Mouse (Mus musculus) cerebral cortex, adult 2 months (tissue): ENCODE results near the gene Pycr1.

ENCODE experiments used
- WGBS: fragments of 180-500 bp; shearing (Covaris S2); methylation state at CpG from one replicate; pipeline ENCODE4 v1.1.7; 2018; 5-methylcytosine and 5-hydroxymethylcytosine counted together

Pycr1 gene

DNA sequence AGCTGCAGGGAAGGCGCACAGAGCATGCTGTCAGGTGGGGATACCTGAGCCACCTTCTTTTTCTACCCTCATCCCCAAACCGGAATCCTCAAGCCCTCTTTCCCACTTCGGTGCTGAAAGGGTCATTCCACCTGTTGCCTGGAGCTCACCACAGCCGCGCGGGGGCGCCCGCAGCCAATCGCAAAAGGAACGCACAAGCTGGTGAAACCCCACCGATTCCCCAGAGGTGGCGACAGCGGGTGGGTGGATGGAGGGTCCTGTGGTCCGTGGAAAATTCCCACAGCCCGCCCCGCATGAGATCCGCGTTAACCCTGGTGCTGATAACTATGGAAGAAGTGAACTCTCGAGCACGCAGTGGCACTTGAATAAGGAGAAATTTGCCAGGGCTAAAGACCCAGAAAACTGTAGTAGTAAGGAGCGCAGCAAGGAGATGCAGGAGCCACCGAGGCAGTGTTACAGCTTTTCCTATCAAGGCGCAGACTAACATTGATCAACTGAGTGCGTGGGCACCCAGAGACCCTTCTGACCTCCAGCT, 15.4 kb upstream of the Pycr1 start:
- WGBS, result 3% methylated on average over 24 of the region's 24 CpGs

GRCm38 (mm10) chr11:120657301-120657700, 13.7 kb upstream of the Pycr1 start:
- WGBS, result 94% methylated on average over 4 of the region's 4 CpGs

DNA sequence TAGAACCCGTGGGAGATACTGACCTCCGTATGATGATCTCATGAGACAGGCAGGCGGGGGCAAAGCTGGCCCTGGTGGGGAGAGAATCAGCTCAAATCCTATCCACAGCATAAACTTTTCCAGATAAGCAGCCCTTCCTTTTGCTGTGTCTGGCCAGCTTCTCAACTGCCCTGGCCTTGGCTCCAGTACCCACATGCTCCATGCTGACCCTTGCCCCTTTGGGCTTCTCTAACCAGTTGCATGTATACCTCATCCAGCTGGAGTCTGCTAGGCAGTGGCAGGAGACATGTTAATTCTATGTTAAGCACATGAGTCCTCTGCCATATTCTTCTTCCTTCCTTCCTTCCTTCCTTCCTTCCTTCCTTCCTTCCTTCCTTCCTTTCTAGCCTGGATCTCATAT, 11.2 kb upstream of the Pycr1 start:
- WGBS, result 91% methylated on average over 3 of the region's 3 CpGs

DNA sequence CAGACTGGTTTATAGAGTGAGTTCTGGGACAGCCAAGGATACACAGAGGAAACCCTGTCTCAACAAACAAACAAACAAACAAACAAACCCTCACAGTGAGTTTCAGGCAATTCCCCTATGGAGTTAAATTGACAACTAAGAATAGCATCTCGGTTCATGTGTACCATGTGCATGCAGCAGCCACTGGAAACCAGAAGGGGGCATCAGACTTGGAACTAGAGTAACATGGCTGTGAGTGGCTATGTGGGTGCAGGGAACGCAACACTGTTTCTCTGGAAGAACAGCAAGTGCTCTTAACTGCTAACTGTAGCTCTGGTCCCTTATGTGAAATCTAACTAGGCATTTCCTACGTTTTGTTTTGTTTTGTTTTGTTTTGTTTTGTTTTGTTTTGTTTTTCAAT, 8.3 kb upstream of the Pycr1 start:
- WGBS, result 68% methylated on average over 3 of the region's 3 CpGs

DNA sequence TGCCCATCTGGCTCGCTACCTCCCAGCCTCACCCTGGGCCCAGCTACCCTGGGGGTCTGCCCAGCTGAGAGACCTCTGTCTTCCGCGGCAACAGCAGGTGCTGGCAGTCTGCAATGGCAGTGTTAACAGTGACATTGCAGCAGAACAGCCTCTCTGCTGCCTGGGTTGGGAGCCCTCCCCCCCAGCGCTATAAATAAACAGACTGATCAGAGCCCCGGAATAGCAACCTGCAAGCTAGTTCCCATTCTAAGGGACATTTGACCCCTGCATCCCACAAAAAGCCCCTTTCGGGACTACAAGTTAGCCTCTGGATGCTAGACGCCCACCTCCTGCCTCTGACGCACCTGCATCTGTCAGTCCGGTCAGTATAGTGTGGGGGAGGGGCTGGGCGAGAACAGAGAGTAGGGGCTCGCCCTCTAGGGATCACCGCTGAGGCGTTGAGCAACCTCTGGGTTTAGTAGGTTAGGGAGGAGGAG, 4.5 kb upstream of the Pycr1 start, which contains the start of gene Myadml2:
Gene Myadml2 (minus strand): TSS at position 158 of the 476 bp plus-strand sequence.
- WGBS, result 8% methylated on average over 13 of the region's 13 CpGs

DNA sequence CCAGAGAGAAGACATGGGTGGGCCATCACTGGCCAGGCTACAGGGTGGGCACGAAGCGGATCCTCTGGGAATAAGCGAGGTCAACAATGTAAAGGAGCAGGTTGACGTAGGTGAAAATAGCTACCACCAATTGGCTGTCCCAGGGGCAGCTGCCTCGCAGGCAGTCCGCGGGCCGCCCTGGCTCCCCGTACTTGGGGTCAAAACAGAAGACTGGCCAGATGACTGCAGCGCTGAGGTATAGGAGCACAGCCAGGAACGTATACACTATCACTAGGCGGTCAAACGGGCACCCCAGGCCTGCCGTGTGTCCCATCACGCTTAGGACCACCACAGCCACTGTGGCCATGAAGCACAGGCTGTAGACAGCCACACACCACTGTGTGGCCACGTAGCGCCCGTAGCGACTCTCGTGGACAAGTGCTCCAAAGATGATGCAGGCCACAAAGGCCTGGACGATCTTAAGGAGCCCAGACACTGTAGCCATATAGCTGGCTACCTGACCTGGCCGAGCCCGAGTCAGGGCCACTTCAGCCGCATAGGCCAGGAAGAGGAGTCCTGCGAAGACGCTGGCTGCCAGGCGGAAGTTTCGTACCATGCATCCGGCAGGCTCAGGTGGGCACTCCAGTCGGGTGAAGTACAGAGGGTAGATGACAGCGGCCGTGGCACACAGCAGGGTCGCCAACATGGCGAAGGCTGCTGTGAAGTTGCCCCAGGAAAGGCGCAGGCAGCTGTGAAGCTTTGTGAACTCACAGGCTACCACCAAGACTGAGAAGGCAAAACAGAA, 3.7 kb upstream of the Pycr1 start:
- WGBS, result 90% methylated on average over 35 of the region's 35 CpGs

DNA sequence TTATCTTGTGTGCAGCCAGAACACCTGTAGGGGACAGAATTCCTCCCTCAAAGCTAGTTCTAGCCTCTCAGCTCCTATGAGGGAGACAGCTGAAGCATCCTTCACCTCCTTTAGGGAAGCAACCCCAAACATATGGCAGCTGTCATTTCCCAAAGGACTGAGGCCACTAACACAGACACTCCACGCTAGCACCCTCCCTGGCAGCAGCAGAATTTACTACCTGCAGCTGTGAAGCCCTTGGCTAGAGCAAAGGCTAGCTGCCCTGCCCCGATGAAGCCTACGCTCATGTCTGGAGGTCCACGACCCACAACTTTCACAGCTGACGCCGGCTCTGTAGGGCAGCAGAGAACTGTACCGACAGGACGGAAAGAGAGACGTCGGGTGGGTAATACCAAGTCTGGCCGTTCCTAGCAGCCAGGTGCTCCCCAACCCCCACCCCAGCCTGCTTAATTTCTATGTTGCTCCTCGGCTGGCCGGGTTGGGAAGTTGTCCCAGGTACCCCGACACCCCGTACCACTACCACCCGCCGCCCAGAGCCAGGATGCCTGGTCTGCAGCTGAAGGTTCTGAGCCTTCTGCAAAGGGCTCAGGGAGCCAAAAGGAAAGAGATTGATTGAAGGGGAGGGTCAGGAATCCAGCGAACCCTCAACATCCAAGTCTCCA, 499 bp downstream of the Pycr1 start:
- WGBS, result 2% methylated on average over 18 of the region's 18 CpGs

GRCm38 (mm10) chr11:120641869-120642268, 1.7 kb downstream of the Pycr1 start:
- WGBS, result 90% methylated on average over 8 of the region's 8 CpGs

DNA sequence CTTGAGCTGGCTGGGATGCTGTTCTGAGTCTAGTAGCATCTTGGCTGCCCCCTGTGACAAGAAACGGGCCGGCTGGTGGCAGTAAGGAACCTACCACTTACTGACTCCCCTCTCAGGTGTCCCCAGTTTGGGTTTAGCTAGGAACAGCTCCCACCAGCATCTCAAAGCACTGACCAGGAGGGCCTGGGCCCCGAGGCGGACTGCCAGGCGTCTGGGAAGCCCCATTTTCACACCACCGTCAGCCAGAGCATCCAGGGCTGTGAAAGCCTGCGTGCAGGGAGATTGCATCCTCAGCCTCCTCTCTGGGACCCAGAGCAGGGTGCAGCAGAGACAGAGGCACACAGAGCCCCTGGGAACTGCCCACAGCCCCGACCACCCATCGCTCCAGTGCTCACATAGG, 2.3 kb downstream of the Pycr1 start:
- 78% methylated on average over 9 of the region's 9 CpGs for WGBS

- 83% methylated on average over 5 of the region's 5 CpGs for WGBS
These were observed 8.8 kb downstream of the Pycr1 start for GRCm38 (mm10) chr11:120634810-120635209.

DNA sequence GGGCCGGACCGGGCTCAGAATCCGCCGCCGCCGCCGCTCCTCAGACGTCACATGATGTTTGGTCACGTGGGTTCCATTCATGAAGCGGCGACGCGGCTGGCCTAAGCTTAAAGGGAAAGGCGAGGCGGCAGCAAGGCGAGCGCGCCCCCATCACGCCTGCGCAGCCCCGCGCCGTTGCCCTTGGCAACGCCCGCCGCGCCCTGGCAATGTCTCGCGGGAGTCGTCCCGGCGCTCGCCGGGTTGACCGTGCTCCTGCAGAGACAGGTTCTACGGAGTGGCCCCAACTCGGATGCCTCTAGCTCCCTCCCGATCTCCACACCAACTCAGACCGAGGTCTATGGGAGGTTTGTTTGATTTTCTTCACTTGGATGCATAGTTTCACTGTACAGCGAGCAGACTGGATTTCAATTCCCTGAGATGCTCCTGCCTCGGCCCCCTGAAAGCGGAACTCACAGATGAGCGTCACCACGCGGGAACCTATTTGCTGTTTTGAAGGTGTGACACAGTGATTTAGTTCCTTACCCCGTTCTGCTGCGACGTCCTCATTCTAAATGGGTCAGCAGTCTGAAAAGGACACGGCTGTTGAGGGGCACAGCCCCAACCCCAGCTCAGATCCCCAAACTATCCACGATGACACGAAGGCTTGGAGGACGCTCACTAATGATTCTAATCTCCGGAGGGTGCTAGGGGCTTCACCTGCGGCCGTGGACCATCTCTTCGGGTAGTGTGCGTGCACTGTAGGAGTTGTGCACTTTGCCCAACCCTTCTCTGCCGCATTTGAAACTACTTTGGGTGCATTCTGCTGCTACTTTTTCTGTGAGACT, 9.8 kb downstream of the Pycr1 start, which contains the start of gene Mafg:
Gene Mafg (minus strand): TSS at position 81 of the 824 bp plus-strand sequence.
- WGBS, result 10% methylated on average over 58 of the region's 58 CpGs

GRCm38 (mm10) chr11:120632559-120633519, 10.7 kb downstream of the Pycr1 start:
- under 1% methylated on average over 114 of the region's 116 CpGs for WGBS

GRCm38 (mm10) chr11:120631726-120632448, 11.7 kb downstream of the Pycr1 start:
- WGBS, result 40% methylated on average over 4 of the region's 4 CpGs

- 33% methylated on average over 7 of the region's 7 CpGs for WGBS
These were observed 12.5 kb downstream of the Pycr1 start for GRCm38 (mm10) chr11:120630881-120631725.

DNA sequence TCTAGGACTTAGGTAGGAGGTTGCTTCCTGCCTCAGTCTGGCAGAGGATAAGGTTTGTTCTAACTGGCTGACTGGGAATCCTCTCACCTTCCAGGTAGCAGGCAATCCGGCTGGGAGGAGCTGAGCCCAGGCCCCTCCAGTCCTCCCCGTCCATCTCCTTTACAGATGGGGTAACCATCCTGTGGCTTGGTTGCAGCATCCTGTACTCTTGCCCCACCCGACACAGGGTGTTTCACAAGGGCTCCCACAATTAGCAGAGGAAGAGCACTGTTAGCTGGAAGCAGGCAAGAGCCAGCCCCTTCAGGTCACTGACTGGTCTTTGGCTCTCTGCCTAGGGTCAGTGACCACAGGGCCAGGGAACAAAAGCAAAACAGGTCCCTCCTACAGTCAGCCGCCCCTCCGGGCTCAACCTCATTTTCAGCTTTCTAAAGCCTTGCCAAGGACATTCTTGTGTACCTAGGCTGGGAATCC, 13.1 kb downstream of the Pycr1 start:
- 37% methylated on average over 5 of the region's 5 CpGs for WGBS

- 35% methylated on average over 7 of the region's 7 CpGs for WGBS
These were observed 13.7 kb downstream of the Pycr1 start for GRCm38 (mm10) chr11:120629911-120630310.

GRCm38 (mm10) chr11:120629341-120629730, 14.2 kb downstream of the Pycr1 start:
- WGBS, result 72% methylated on average over 23 of the region's 23 CpGs

DNA sequence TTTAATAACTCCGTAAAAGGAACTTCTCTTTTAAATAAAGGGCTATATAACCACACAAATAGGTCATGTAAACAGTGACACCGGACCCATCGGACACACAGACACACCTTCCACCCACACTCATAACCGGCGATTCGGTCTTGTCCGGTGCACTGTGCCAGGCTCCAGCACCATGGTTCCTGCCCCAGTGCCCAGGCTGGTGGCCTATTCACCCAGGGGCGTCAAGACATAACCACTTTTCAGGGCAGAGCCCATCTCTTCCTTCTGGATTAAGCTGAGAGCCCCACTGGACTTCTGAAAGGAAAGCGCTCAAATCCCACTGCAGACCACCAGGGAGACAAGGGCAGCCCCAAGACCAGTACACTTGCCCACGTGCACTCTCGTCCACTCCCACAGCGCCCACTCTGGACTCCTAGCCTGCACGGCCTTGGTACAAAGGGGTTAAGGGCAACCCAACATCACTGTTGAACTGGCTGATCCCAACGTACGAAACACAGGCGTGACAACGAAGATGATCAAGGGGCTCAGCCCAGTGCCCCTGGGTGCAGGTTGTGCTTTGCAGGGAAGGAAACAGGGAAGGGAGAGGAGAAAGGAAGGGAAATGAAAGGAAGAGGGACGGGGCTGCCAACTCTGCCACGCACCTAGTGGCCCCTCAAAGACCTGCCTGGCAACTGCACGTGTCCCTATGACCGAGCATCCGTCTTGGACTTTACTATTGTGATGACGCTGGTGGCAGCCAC, 14.8 kb downstream of the Pycr1 start:
- 90% methylated on average over 23 of the region's 23 CpGs for WGBS
